Mouse (Mus musculus) erythroblast, adult 5-6 weeks (primary cell): ENCODE results near the gene Mllt11. TPM values are rescaled to one million over a fixed set of nuclear protein-coding genes. Genes with fewer than 3 reads are reported as not detected.
"Not testable (repeated sequence)": the region's sequence is repeated elsewhere in the genome, so short reads cannot be mapped to it uniquely, and the experiment has no call there.

Experiments
- ATAC-seq: replicated peaks from 2 replicates; pipeline ENCODE4 v1.8.0; 2016; ENCODE audit warnings: moderate number of reproducible peaks, mild to moderate bottlenecking, moderate TSS enrichment, inconsistent platforms; ENCODE audit not compliant: poor library complexity, low FRiP score, severe bottlenecking
- total RNA-seq, 2 experiments: library from RNA; stranded (forward) in 1 of 2; stranded (reverse) in 1 of 2; fragments of 150-400 nt in 1 of 2; fragments of 200-764, 138-1000 nt in 1 of 2; gene quantifications; 2 replicates each; pipeline versions ENCODE4 v1.2.3 to v1.2.4; 2015 to 2017; ENCODE audit warnings: low replicate concordance in 2 of 2

The Mllt11 gene
- total RNA-seq, 2 experiments from 2014 or later = 3.1 TPM; not detected in 1

- no peak for ATAC-seq
These were observed 7.7 kb downstream of the Mllt11 start for GRCm38 (mm10) chr3:95224295-95224694.

- no peak for ATAC-seq
These were observed 8.9 kb downstream of the Mllt11 start for GRCm38 (mm10) chr3:95223041-95223440.

GRCm38 (mm10) chr3:95218466-95219137 is 13.4 kb downstream of the Mllt11 start:
- ATAC-seq = no peak

- ATAC-seq = peak; percentile 89
These were observed 14.5 kb downstream of the Mllt11 start, which contains the start of gene Gabpb2 for GRCm38 (mm10) chr3:95217255-95218134. Gene Gabpb2 (minus strand): TSS chr3:95217916.

GRCm38 (mm10) chr3:95216655-95217254 is 15.2 kb downstream of the Mllt11 start:
- ATAC-seq = peak; percentile 23; the same call in 1 of the 2 replicates

- ATAC-seq = no peak
These were observed 18.4 kb downstream of the Mllt11 start for GRCm38 (mm10) chr3:95213609-95213975.

GRCm38 (mm10) chr3:95212889-95213608 is 18.9 kb downstream of the Mllt11 start:
- not testable (repeated sequence) for ATAC-seq

- ATAC-seq = no peak
These were observed 21.4 kb downstream of the Mllt11 start for GRCm38 (mm10) chr3:95210585-95210984.

- no peak for ATAC-seq
These were observed 23.7 kb downstream of the Mllt11 start for GRCm38 (mm10) chr3:95208286-95208685.

- ATAC-seq = no peak
These were observed 28.1 kb downstream of the Mllt11 start for GRCm38 (mm10) chr3:95203880-95204279.

- ATAC-seq = no peak
These were observed 31.4 kb downstream of the Mllt11 start for GRCm38 (mm10) chr3:95200562-95200961.

GRCm38 (mm10) chr3:95200132-95200531 is 31.8 kb downstream of the Mllt11 start:
- ATAC-seq = no peak

- no peak for ATAC-seq
These were observed 32.9 kb downstream of the Mllt11 start for GRCm38 (mm10) chr3:95199101-95199500.

GRCm38 (mm10) chr3:95195772-95196171 is 36.2 kb downstream of the Mllt11 start:
- no peak for ATAC-seq

- ATAC-seq = no peak
These were observed 37.2 kb downstream of the Mllt11 start for GRCm38 (mm10) chr3:95194721-95195135.

- ATAC-seq = no peak
These were observed 45.1 kb downstream of the Mllt11 start for GRCm38 (mm10) chr3:95186888-95187287.

- no peak for ATAC-seq
These were observed 45.9 kb downstream of the Mllt11 start for GRCm38 (mm10) chr3:95186100-95186499.

- no peak for ATAC-seq
These were observed 47.0 kb downstream of the Mllt11 start for GRCm38 (mm10) chr3:95184796-95185577.

GRCm38 (mm10) chr3:95181841-95182240 is 50.1 kb downstream of the Mllt11 start:
- no peak for ATAC-seq
